Mouse (Mus musculus): Measurements from ENCODE around the gene Dact2. TPM values are rescaled to one million over a fixed set of nuclear protein-coding genes. Genes with fewer than 3 reads are reported as not detected.

Dact2 gene
- total RNA-seq (2014; rRNA removed; ENCODE audit: low replicate concordance) (2.1 and 2.5 TPM in 2 replicates), polyA plus RNA-seq (2015; fragmentation: Nextera tagmentation; extraction: Ambion mirVana) (0.20 and 0.55 TPM in 2 replicates)

DNA sequence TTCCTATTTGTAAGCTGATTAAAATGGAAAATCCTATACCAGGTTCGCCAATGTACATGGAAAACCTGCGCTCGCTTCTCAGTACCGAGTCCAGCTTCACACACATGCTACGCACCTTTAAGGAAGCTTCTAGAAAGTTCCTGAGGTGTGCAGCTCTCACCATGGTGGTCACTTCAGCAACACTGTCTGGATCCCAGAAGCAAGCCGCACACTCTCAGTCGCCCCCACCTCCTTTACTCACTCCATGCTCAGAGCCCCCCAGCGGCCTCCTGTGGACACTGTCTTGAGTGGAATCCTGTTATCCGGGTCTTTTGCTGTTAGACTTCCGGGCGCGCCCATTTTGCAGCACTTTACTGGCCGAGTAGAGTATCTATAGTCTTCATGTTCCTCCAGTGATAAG, at the start of gene Dact2:
TSS of gene Dact2 (minus strand) at position 244 of the 400 bp plus-strand sequence.
- H3K9me3 ChIP-seq (replicated peaks; ENCODE audit: control insufficient read depth, low read length) = no peaks in the 10 kb centered on the region
- H3K4me1 ChIP-seq (ENCODE audit: control insufficient read depth, insufficient read depth) = no peaks in the 10 kb centered on the region; the same call in 1 of the 2 replicates
- H3K4me3 ChIP-seq (ENCODE audit: low read depth, low read length) = peak within 1 kb of the TSS; percentile 65
- peak within 1 kb of the TSS; percentile 33; the same call in 1 of the 2 replicates for H3K9ac ChIP-seq (replicated peaks; ENCODE audit: low read depth, low read length)
- peak within 1 kb of the TSS; percentile 96 for H3K4me2 ChIP-seq (ENCODE audit: low read depth, low read length)
- no peaks in the 10 kb centered on the region for H3K36me3 ChIP-seq (replicated peaks; ENCODE audit: control insufficient read depth, insufficient read depth, low read length)
- ATAC-seq (ENCODE audit: insufficient read depth, low read depth) (no peak), DNase-seq (ENCODE audit: low spot score) (no peak)
- WGBS = 30% methylated on average over 13 of the region's 13 CpGs
- peaks cover 63% of the 10 kb centered on the region for H3K27me3 ChIP-seq (ENCODE audit: control insufficient read depth, insufficient read depth, low read length)
- no peak for TF ChIP-seq EP300 (IDR thresholded peaks at IDR 0.05; ENCODE audit: low read depth)
- peak; percentile 17; the same call in 1 of the 2 replicates for TF ChIP-seq CTCF (IDR thresholded peaks at IDR 0.05; ENCODE audit: low read depth)
- H3K27ac ChIP-seq (ENCODE audit: low read depth) = no peak within 1 kb of the TSS

- Histone ChIP-seq H3K27ac (ENCODE audit: low read depth) (no peak overlapping the region), H3K36me3 (replicated peaks; ENCODE audit: control insufficient read depth, insufficient read depth, low read length) (no peaks in the 10 kb centered on the region), H3K4me3 (ENCODE audit: low read depth, low read length) (no peak overlapping the region), H3K9ac (replicated peaks; ENCODE audit: low read depth, low read length) (no peak overlapping the region), H3K9me3 (replicated peaks; ENCODE audit: control insufficient read depth, low read length) (no peaks in the 10 kb centered on the region), H3K4me1 (ENCODE audit: control insufficient read depth, insufficient read depth) (no peaks in the 10 kb centered on the region), H3K4me2 (ENCODE audit: low read depth, low read length) (no peak overlapping the region), H3K27me3 (ENCODE audit: control insufficient read depth, insufficient read depth, low read length) (no peaks in the 10 kb centered on the region)
- 57% methylated on average over 7 of the region's 7 CpGs for WGBS
- TF ChIP-seq CTCF (IDR thresholded peaks at IDR 0.05; ENCODE audit: low read depth) = no peak
- TF ChIP-seq EP300 (IDR thresholded peaks at IDR 0.05; ENCODE audit: low read depth) = no peak
- ATAC-seq (ENCODE audit: insufficient read depth, low read depth) (no peak), DNase-seq (ENCODE audit: low spot score) (no peak)
Observed at GRCm38 (mm10) chr17:14252456-14252855, 48.4 kb upstream of the Dact2 start.

DNA sequence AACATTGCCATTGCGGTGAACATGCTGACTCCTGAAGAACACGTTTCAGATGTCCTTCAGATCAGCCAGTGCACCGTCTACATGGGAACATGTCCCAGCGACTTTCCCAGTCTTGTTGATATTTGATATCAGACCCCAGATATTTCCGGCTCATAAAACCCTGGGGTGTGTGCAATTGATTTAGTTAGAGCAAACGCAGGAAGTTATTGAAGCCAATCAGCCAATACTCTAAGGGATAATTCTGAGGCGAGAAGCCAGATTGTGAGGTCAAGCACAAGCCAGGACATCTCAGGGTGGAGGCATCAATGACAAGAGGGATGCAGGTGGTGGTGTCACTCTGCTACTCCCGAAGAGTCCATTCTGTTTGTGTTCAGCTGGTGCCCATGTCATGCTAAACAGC, 46.3 kb upstream of the Dact2 start:
- H3K4me2 ChIP-seq (ENCODE audit: low read depth, low read length) = no peak overlapping the region
- DNase-seq (ENCODE audit: low spot score) (no peak), ATAC-seq (ENCODE audit: insufficient read depth, low read depth) (no peak)
- H3K9ac ChIP-seq (replicated peaks; ENCODE audit: low read depth, low read length) = no peak overlapping the region
- H3K27ac ChIP-seq (ENCODE audit: low read depth) = no peak overlapping the region
- no peaks in the 10 kb centered on the region for H3K4me1 ChIP-seq (ENCODE audit: control insufficient read depth, insufficient read depth)
- WGBS = 62% methylated on average over 8 of the region's 8 CpGs
- no peak overlapping the region for H3K4me3 ChIP-seq (ENCODE audit: low read depth, low read length)
- no peaks in the 10 kb centered on the region for H3K36me3 ChIP-seq (replicated peaks; ENCODE audit: control insufficient read depth, insufficient read depth, low read length)
- no peak for TF ChIP-seq EP300 (IDR thresholded peaks at IDR 0.05; ENCODE audit: low read depth)
- TF ChIP-seq CTCF (IDR thresholded peaks at IDR 0.05; ENCODE audit: low read depth) = no peak
- H3K27me3 ChIP-seq (ENCODE audit: control insufficient read depth, insufficient read depth, low read length) = no peaks in the 10 kb centered on the region
- H3K9me3 ChIP-seq (replicated peaks; ENCODE audit: control insufficient read depth, low read length) = no peaks in the 10 kb centered on the region

- TF ChIP-seq CTCF (IDR thresholded peaks at IDR 0.05; ENCODE audit: low read depth) (no peak), EP300 (IDR thresholded peaks at IDR 0.05; ENCODE audit: low read depth) (no peak)
- H3K4me3 ChIP-seq (ENCODE audit: low read depth, low read length) = no peak overlapping the region
- H3K27me3 ChIP-seq (ENCODE audit: control insufficient read depth, insufficient read depth, low read length) = no peaks in the 10 kb centered on the region
- 25% methylated on average over 4 of the region's 4 CpGs for WGBS
- H3K36me3 ChIP-seq (replicated peaks; ENCODE audit: control insufficient read depth, insufficient read depth, low read length) = no peaks in the 10 kb centered on the region
- ATAC-seq (ENCODE audit: insufficient read depth, low read depth) (no peak; the same call in 1 of the 2 replicates), DNase-seq (ENCODE audit: low spot score) (no peak)
- H3K4me1 ChIP-seq (ENCODE audit: control insufficient read depth, insufficient read depth) = no peaks in the 10 kb centered on the region
- H3K9me3 ChIP-seq (replicated peaks; ENCODE audit: control insufficient read depth, low read length) = no peaks in the 10 kb centered on the region
- no peak overlapping the region for H3K4me2 ChIP-seq (ENCODE audit: low read depth, low read length)
- no peak overlapping the region for H3K27ac ChIP-seq (ENCODE audit: low read depth)
- H3K9ac ChIP-seq (replicated peaks; ENCODE audit: low read depth, low read length) = no peak overlapping the region
Observed at GRCm38 (mm10) chr17:14249595-14249994, 45.5 kb upstream of the Dact2 start.

DNA sequence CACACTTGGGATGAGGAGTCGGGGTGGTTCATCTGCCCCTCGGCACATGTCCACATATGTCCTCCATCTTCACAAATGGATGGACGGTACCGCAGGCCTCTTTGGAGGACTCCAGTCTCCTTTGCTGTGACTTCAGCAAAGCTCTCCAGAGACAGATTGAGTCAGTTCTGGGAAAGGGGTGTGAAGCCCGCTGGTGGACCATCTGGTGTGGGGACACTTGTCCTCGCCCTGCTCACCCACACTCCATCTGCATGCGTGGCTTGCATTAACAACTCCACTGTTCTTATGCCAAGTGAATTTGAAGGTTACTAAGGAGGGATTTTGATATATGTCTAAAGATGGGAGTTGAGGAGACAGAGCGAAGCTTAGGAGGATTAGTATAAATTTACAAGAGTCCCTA, 43.8 kb upstream of the Dact2 start:
- no peak overlapping the region for H3K9ac ChIP-seq (replicated peaks; ENCODE audit: low read depth, low read length)
- H3K27ac ChIP-seq (ENCODE audit: low read depth) = no peak overlapping the region
- ATAC-seq (ENCODE audit: insufficient read depth, low read depth) (no peak), DNase-seq (ENCODE audit: low spot score) (no peak)
- no peaks in the 10 kb centered on the region for H3K36me3 ChIP-seq (replicated peaks; ENCODE audit: control insufficient read depth, insufficient read depth, low read length)
- H3K4me1 ChIP-seq (ENCODE audit: control insufficient read depth, insufficient read depth) = no peaks in the 10 kb centered on the region
- H3K4me3 ChIP-seq (ENCODE audit: low read depth, low read length) = no peak overlapping the region
- TF ChIP-seq EP300 (IDR thresholded peaks at IDR 0.05; ENCODE audit: low read depth) (no peak), CTCF (IDR thresholded peaks at IDR 0.05; ENCODE audit: low read depth) (no peak)
- H3K4me2 ChIP-seq (ENCODE audit: low read depth, low read length) = no peak overlapping the region
- 0 out of 2 replicates have a peak, but pooled peaks cover 4% of the 10 kb centered on the region for H3K27me3 ChIP-seq (ENCODE audit: control insufficient read depth, insufficient read depth, low read length)
- WGBS = 86% methylated on average over 8 of the region's 8 CpGs
- H3K9me3 ChIP-seq (replicated peaks; ENCODE audit: control insufficient read depth, low read length) = no peaks in the 10 kb centered on the region

GRCm38 (mm10) chr17:14246266-14246665, 42.2 kb upstream of the Dact2 start:
- H3K4me2 ChIP-seq (ENCODE audit: low read depth, low read length) = no peak overlapping the region
- 0 out of 2 replicates have a peak, but pooled peaks cover 4% of the 10 kb centered on the region for H3K27me3 ChIP-seq (ENCODE audit: control insufficient read depth, insufficient read depth, low read length)
- DNase-seq (ENCODE audit: low spot score) (no peak), ATAC-seq (ENCODE audit: insufficient read depth, low read depth) (no peak)
- H3K4me1 ChIP-seq (ENCODE audit: control insufficient read depth, insufficient read depth) = no peaks in the 10 kb centered on the region
- no peak overlapping the region for H3K9ac ChIP-seq (replicated peaks; ENCODE audit: low read depth, low read length)
- TF ChIP-seq EP300 (IDR thresholded peaks at IDR 0.05; ENCODE audit: low read depth) = no peak
- no peak for TF ChIP-seq CTCF (IDR thresholded peaks at IDR 0.05; ENCODE audit: low read depth)
- WGBS = 89% methylated on average over 2 of the region's 2 CpGs
- H3K9me3 ChIP-seq (replicated peaks; ENCODE audit: control insufficient read depth, low read length) = no peaks in the 10 kb centered on the region
- no peaks in the 10 kb centered on the region for H3K36me3 ChIP-seq (replicated peaks; ENCODE audit: control insufficient read depth, insufficient read depth, low read length)
- no peak overlapping the region for H3K4me3 ChIP-seq (ENCODE audit: low read depth, low read length)
- no peak overlapping the region for H3K27ac ChIP-seq (ENCODE audit: low read depth)
